Mouse (Mus musculus) neural tube, embryonic 12.5 days (tissue): ENCODE measurements at regions not wholly inside any gene's neighbourhood (a gene's known extent, or its start where the extent isn't known, plus 50 kb on each side); places are given as distances from the start of the nearest gene placed in this dataset.

ENCODE experiments used
- ATAC-seq: fragments of 200-750 bp; cut with Nextera tagmentation; 2 replicates; pipeline ENCODE4 v1.8.0; 2017; ENCODE audit warnings: low read depth, mild to moderate bottlenecking, moderate TSS enrichment, moderate library complexity; ENCODE audit not compliant: low FRiP score
- H3K27ac ChIP-seq: fragments of 300-500 bp; sonication (generic); 2 replicates; pipeline ENCODE4 v1.5.1; 2016
- H3K27me3 ChIP-seq: fragments of 300-500 bp; sonication (generic); replicated peaks from 2 replicates; pipeline ENCODE4 v1.6.1; 2016; ENCODE audit warnings: mild to moderate bottlenecking
- H3K36me3 ChIP-seq: fragments of 300-500 bp; sonication (generic); 2 replicates; pipeline ENCODE4 v1.6.1; 2016; ENCODE audit warnings: mild to moderate bottlenecking
- H3K4me1 ChIP-seq: fragments of 300-500 bp; sonication (generic); 2 replicates; pipeline ENCODE4 v1.6.1; 2016
- H3K4me2 ChIP-seq: fragments of 300-500 bp; sonication (generic); replicated peaks from 2 replicates; pipeline ENCODE4 v1.6.1; 2016; ENCODE audit warnings: mild to moderate bottlenecking
- H3K4me3 ChIP-seq: fragments of 300-500 bp; sonication (generic); 2 replicates; pipeline ENCODE4 v1.5.1; 2016
- H3K9ac ChIP-seq: fragments of 300-500 bp; sonication (generic); 2 replicates; pipeline ENCODE4 v1.6.1; 2016; ENCODE audit warnings: mild to moderate bottlenecking
- H3K9me3 ChIP-seq: fragments of 300-500 bp; sonication (generic); 2 replicates; pipeline ENCODE4 v1.6.1; 2016; ENCODE audit warnings: mild to moderate bottlenecking
- WGBS: fragments of 180-500 bp; shearing (Covaris S2); methylation state at CpG from one replicate; pipeline ENCODE4 v1.1.7; 2016; 5-methylcytosine and 5-hydroxymethylcytosine counted together

- H3K27me3 ChIP-seq = no peaks in the 10 kb centered on the region
- H3K4me1 ChIP-seq = no peaks in the 10 kb centered on the region
- ATAC-seq = no peak
- H3K9me3 ChIP-seq = no peaks in the 10 kb centered on the region
- no peaks in the 10 kb centered on the region for H3K36me3 ChIP-seq
- no peak overlapping the region for H3K9ac ChIP-seq
- H3K4me3 ChIP-seq = no peak overlapping the region
- 95% methylated on average over 10 of the region's 10 CpGs for WGBS
- H3K4me2 ChIP-seq = no peak overlapping the region
- no peak overlapping the region for H3K27ac ChIP-seq
These were observed 441.4 kb upstream of the Adgrl2 start for GRCm38 (mm10) chr3:149431795-149432194.

- Histone ChIP-seq H3K4me2 (no peak overlapping the region), H3K27me3 (no peaks in the 10 kb centered on the region)
- no peak for ATAC-seq
These were observed 435.8 kb upstream of the Adgrl2 start for GRCm38 (mm10) chr3:149426023-149426759.

GRCm38 (mm10) chr3:149424306-149424705, 434.0 kb upstream of the Adgrl2 start:
- no peak overlapping the region for H3K9ac ChIP-seq
- no peak overlapping the region for H3K27ac ChIP-seq
- H3K4me1 ChIP-seq = no peaks in the 10 kb centered on the region
- no peak overlapping the region for H3K4me2 ChIP-seq
- H3K36me3 ChIP-seq = no peaks in the 10 kb centered on the region
- no peak for ATAC-seq
- no peak overlapping the region for H3K4me3 ChIP-seq
- H3K27me3 ChIP-seq = no peaks in the 10 kb centered on the region
- 88% methylated on average over 1 of the region's 1 CpGs for WGBS
- H3K9me3 ChIP-seq = no peaks in the 10 kb centered on the region

More at GRCm38 (mm10) chr3:149426023-149426759, 435.8 kb upstream of the Adgrl2 start:
- no peaks in the 10 kb centered on the region for H3K9me3 ChIP-seq
- H3K9ac ChIP-seq = no peak overlapping the region
- no peaks in the 10 kb centered on the region for H3K4me1 ChIP-seq
- H3K36me3 ChIP-seq = no peaks in the 10 kb centered on the region
- H3K27ac ChIP-seq = no peak overlapping the region
- H3K4me3 ChIP-seq = no peak overlapping the region
- WGBS = 72% methylated on average over 18 of the region's 18 CpGs

GRCm38 (mm10) chr3:149423491-149423890, 433.1 kb upstream of the Adgrl2 start:
- H3K36me3 ChIP-seq = no peaks in the 10 kb centered on the region
- WGBS = 77% methylated on average over 9 of the region's 9 CpGs
- no peaks in the 10 kb centered on the region for H3K9me3 ChIP-seq
- no peak overlapping the region for H3K27ac ChIP-seq
- no peaks in the 10 kb centered on the region for H3K27me3 ChIP-seq
- H3K4me1 ChIP-seq = no peaks in the 10 kb centered on the region
- no peak for ATAC-seq
- H3K4me3 ChIP-seq = no peak overlapping the region
- H3K9ac ChIP-seq = no peak overlapping the region
- H3K4me2 ChIP-seq = no peak overlapping the region

GRCm38 (mm10) chr3:149415081-149415480, 424.7 kb upstream of the Adgrl2 start:
- H3K36me3 ChIP-seq = no peaks in the 10 kb centered on the region
- H3K9ac ChIP-seq = no peak overlapping the region
- H3K27me3 ChIP-seq = no peaks in the 10 kb centered on the region
- no peaks in the 10 kb centered on the region for H3K4me1 ChIP-seq
- H3K4me2 ChIP-seq = no peak overlapping the region
- H3K9me3 ChIP-seq = no peaks in the 10 kb centered on the region
- WGBS = 89% methylated on average over 4 of the region's 4 CpGs
- no peak overlapping the region for H3K4me3 ChIP-seq
- no peak overlapping the region for H3K27ac ChIP-seq
- no peak for ATAC-seq

GRCm38 (mm10) chr3:149413114-149413513, 422.8 kb upstream of the Adgrl2 start:
- no peaks in the 10 kb centered on the region for H3K36me3 ChIP-seq
- no peak overlapping the region for H3K4me2 ChIP-seq
- H3K9me3 ChIP-seq = no peaks in the 10 kb centered on the region
- no peak overlapping the region for H3K27ac ChIP-seq
- H3K4me1 ChIP-seq = no peaks in the 10 kb centered on the region
- WGBS = 70% methylated on average over 4 of the region's 4 CpGs
- H3K4me3 ChIP-seq = no peak overlapping the region
- H3K9ac ChIP-seq = no peak overlapping the region
- no peaks in the 10 kb centered on the region for H3K27me3 ChIP-seq
- no peak for ATAC-seq

GRCm38 (mm10) chr3:149410518-149410917, 420.2 kb upstream of the Adgrl2 start:
- WGBS = 93% methylated on average over 2 of the region's 2 CpGs
- Histone ChIP-seq H3K4me3 (no peak overlapping the region), H3K9me3 (no peaks in the 10 kb centered on the region), H3K27me3 (no peaks in the 10 kb centered on the region), H3K36me3 (no peaks in the 10 kb centered on the region), H3K4me1 (peaks cover 3% of the 10 kb centered on the region; the same call in 1 of the 2 replicates), H3K9ac (no peak overlapping the region), H3K4me2 (no peak overlapping the region), H3K27ac (no peak overlapping the region)
- no peak for ATAC-seq

GRCm38 (mm10) chr3:149408858-149409257, 418.5 kb upstream of the Adgrl2 start:
- 89% methylated on average over 3 of the region's 3 CpGs for WGBS
- H3K4me2 ChIP-seq = no peak overlapping the region
- H3K9ac ChIP-seq = no peak overlapping the region
- H3K27ac ChIP-seq = no peak overlapping the region
- peaks cover 3% of the 10 kb centered on the region; the same call in 1 of the 2 replicates for H3K4me1 ChIP-seq
- no peaks in the 10 kb centered on the region for H3K9me3 ChIP-seq
- no peak for ATAC-seq
- no peaks in the 10 kb centered on the region for H3K36me3 ChIP-seq
- no peak overlapping the region for H3K4me3 ChIP-seq
- H3K27me3 ChIP-seq = no peaks in the 10 kb centered on the region

GRCm38 (mm10) chr3:149405872-149406271, 415.5 kb upstream of the Adgrl2 start:
- no peaks in the 10 kb centered on the region for H3K27me3 ChIP-seq
- H3K9me3 ChIP-seq = no peaks in the 10 kb centered on the region
- no peak overlapping the region for H3K4me2 ChIP-seq
- H3K9ac ChIP-seq = no peak overlapping the region
- 56% methylated on average over 3 of the region's 3 CpGs for WGBS
- H3K4me1 ChIP-seq = peaks cover 3% of the 10 kb centered on the region; the same call in 1 of the 2 replicates
- no peak overlapping the region for H3K4me3 ChIP-seq
- no peak overlapping the region for H3K27ac ChIP-seq
- ATAC-seq = no peak
- H3K36me3 ChIP-seq = no peaks in the 10 kb centered on the region

- 88% methylated on average over 14 of the region's 14 CpGs for WGBS
- peaks cover 3% of the 10 kb centered on the region; the same call in 1 of the 2 replicates for H3K4me1 ChIP-seq
- H3K9me3 ChIP-seq = no peaks in the 10 kb centered on the region
- H3K36me3 ChIP-seq = no peaks in the 10 kb centered on the region
- H3K4me3 ChIP-seq = no peak overlapping the region
- no peak overlapping the region for H3K9ac ChIP-seq
- ATAC-seq = no peak
- no peak overlapping the region for H3K4me2 ChIP-seq
- no peak overlapping the region for H3K27ac ChIP-seq
- no peaks in the 10 kb centered on the region for H3K27me3 ChIP-seq
These were observed 414.3 kb upstream of the Adgrl2 start for GRCm38 (mm10) chr3:149404691-149405090.

GRCm38 (mm10) chr3:149402496-149402895, 412.1 kb upstream of the Adgrl2 start:
- H3K36me3 ChIP-seq = no peaks in the 10 kb centered on the region
- H3K9ac ChIP-seq = no peak overlapping the region
- no peak for ATAC-seq
- no peaks in the 10 kb centered on the region for H3K9me3 ChIP-seq
- WGBS = 87% methylated on average over 9 of the region's 9 CpGs
- no peak overlapping the region for H3K4me3 ChIP-seq
- H3K4me2 ChIP-seq = no peak overlapping the region
- H3K27ac ChIP-seq = no peak overlapping the region
- no peaks in the 10 kb centered on the region for H3K27me3 ChIP-seq
- peaks cover 3% of the 10 kb centered on the region; the same call in 1 of the 2 replicates for H3K4me1 ChIP-seq

GRCm38 (mm10) chr3:149395082-149395481, 404.7 kb upstream of the Adgrl2 start:
- Histone ChIP-seq H3K4me3 (no peak overlapping the region), H3K36me3 (no peaks in the 10 kb centered on the region), H3K9ac (no peak overlapping the region), H3K4me1 (no peaks in the 10 kb centered on the region), H3K27ac (no peak overlapping the region), H3K4me2 (no peak overlapping the region), H3K9me3 (no peaks in the 10 kb centered on the region), H3K27me3 (no peaks in the 10 kb centered on the region)
- ATAC-seq = no peak
- 78% methylated on average over 4 of the region's 4 CpGs for WGBS
